Mouse (Mus musculus) midbrain, postnatal 0 days (tissue): ENCODE results near the gene Slc25a21. TPM values are rescaled to one million over a fixed set of nuclear protein-coding genes. Genes with fewer than 3 reads are reported as not detected.

Experiments
- ATAC-seq: fragments of 200-750 bp; cut with Nextera tagmentation; 2 replicates; pipeline ENCODE4 v1.8.0; 2017; ENCODE audit warnings: moderate number of reproducible peaks, mild to moderate bottlenecking, moderate TSS enrichment, moderate library complexity; ENCODE audit not compliant: low FRiP score
- DNase-seq: peaks from one replicate; pipeline ENCODE4 v3.0.0-alpha.2; 2015; ENCODE audit warnings: low spot score
- H3K27ac ChIP-seq: fragments of 300-500 bp; sonication (generic); 2 replicates; pipeline ENCODE4 v1.5.1; 2014; ENCODE audit warnings: low read depth, mild to moderate bottlenecking, low read length, mixed read lengths
- H3K27me3 ChIP-seq: fragments of 300-500 bp; sonication (generic); 2 replicates; pipeline ENCODE4 v1.6.1; 2014; ENCODE audit warnings: low read length, control low read depth, mixed read lengths; ENCODE audit not compliant: insufficient read depth
- H3K36me3 ChIP-seq: fragments of 300-500 bp; sonication (generic); 2 replicates; pipeline ENCODE4 v1.6.1; 2014; ENCODE audit warnings: low read length, control low read depth, mixed read lengths; ENCODE audit not compliant: insufficient read depth
- H3K4me1 ChIP-seq: fragments of 300-500 bp; sonication (generic); 2 replicates; pipeline ENCODE4 v1.6.1; 2014; ENCODE audit warnings: mild to moderate bottlenecking, control low read depth, antibody characterized with exemption, low read length, mixed read lengths; ENCODE audit not compliant: insufficient read depth
- H3K4me2 ChIP-seq: fragments of 300-500 bp; sonication (generic); 2 replicates; pipeline ENCODE4 v1.6.1; 2014; ENCODE audit warnings: low read depth, mild to moderate bottlenecking, low read length, mixed read lengths; ENCODE audit not compliant: poor library complexity, severe bottlenecking
- H3K4me3 ChIP-seq: fragments of 300-500 bp; sonication (generic); 2 replicates; pipeline ENCODE4 v1.5.1; 2014; ENCODE audit warnings: low read depth, mild to moderate bottlenecking, low read length, moderate library complexity
- H3K9ac ChIP-seq: fragments of 300-500 bp; sonication (generic); replicated peaks from 2 replicates; pipeline ENCODE4 v1.6.1; 2014; ENCODE audit warnings: mild to moderate bottlenecking, low read length, moderate library complexity, mixed read lengths; ENCODE audit not compliant: poor library complexity, severe bottlenecking
- H3K9me3 ChIP-seq: fragments of 300-500 bp; sonication (generic); 2 replicates; pipeline ENCODE4 v1.6.1; 2016; ENCODE audit warnings: low read length, control low read depth
- CTCF ChIP-seq: IDR thresholded peaks from 2 replicates; pipeline ENCODE4 v1.5.1; 2016; ENCODE audit warnings: antibody characterized with exemption, mild to moderate bottlenecking
- WGBS: fragments of 180-500 bp; shearing (Covaris S2); extraction: QIAGEN DNeasy Blood & Tissue Kit; methylation state at CpG from one replicate; pipeline ENCODE4 v1.1.7; 2014; 5-methylcytosine and 5-hydroxymethylcytosine counted together
- polyA plus RNA-seq: library from polyadenylated mRNA; unstranded; fragments of >200 nt; fragmentation: Nextera tagmentation; extraction: Ambion mirVana; gene quantifications from 2 replicates; pipeline ENCODE4 v1.2.1, GENCODE M21; 2015
- total RNA-seq: library from RNA; depleted of rRNA; stranded (reverse); fragments of >200 nt; gene quantifications from 2 replicates; pipeline ENCODE4 v1.2.3, GENCODE M21; 2014

Gene Slc25a21
- total and polyA plus RNA-seq, 2 experiments from 2014 or later: 0.11 TPM; not detected in 1

DNA sequence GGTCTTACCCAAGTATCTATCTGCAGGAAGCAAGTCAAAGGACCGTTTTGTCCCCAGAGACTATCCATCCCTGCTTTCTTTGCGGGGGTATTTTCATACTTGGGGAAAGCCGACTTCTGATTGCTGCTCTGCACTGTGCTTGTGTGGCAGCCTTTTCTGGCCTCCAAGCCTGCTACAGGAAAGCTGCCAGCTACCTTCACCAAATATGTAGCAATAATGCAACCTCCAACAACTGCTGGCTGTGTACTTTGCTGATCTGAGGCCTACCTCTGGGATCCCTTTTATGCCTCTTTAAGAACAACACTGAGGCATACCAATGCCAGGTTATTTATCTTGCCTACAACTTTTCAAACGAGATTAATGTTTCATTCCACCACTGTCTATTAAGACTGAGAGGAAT lies 408.0 kb downstream of the Slc25a21 start:
- TF ChIP-seq CTCF: no peak
- Histone ChIP-seq H3K4me3 (no peak overlapping the region), H3K4me1 (no peaks in the 10 kb centered on the region), H3K36me3 (no peaks in the 10 kb centered on the region), H3K9me3 (no peaks in the 10 kb centered on the region), H3K9ac (no peak overlapping the region), H3K27me3 (no peaks in the 10 kb centered on the region), H3K27ac (no peak overlapping the region), H3K4me2 (no peak overlapping the region)
- no peak for ATAC-seq
- 77% methylated on average over 4 of the region's 4 CpGs for WGBS
- DNase-seq: no peak

DNA sequence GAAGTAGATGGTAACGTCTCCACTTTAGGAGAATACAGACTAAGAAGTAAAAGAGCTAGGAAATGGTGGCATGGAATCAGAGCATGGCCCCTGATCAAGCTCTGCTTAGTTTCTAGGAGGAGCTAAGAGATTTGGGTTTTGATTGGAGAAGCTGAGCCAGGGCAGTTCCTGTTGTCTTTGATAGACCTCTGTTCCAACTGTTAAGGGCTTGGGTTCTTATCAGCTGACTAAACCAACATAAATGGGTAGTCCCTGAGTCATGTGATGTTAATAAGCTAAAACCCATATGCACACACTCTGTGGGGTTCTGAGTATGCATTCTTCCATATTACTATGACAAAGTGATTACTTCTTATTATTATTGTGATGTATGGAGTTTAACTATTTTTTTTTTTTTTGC lies 412.0 kb downstream of the Slc25a21 start:
- WGBS: 80% methylated on average over 1 of the region's 1 CpGs
- DNase-seq (no peak), ATAC-seq (no peak)
- no peak overlapping the region for H3K4me3 ChIP-seq
- H3K36me3 ChIP-seq: no peaks in the 10 kb centered on the region
- no peak overlapping the region for H3K4me2 ChIP-seq
- H3K27me3 ChIP-seq: no peaks in the 10 kb centered on the region
- no peaks in the 10 kb centered on the region for H3K9me3 ChIP-seq
- no peak overlapping the region for H3K9ac ChIP-seq
- H3K4me1 ChIP-seq: no peaks in the 10 kb centered on the region
- H3K27ac ChIP-seq: no peak overlapping the region
- TF ChIP-seq CTCF: no peak

DNA sequence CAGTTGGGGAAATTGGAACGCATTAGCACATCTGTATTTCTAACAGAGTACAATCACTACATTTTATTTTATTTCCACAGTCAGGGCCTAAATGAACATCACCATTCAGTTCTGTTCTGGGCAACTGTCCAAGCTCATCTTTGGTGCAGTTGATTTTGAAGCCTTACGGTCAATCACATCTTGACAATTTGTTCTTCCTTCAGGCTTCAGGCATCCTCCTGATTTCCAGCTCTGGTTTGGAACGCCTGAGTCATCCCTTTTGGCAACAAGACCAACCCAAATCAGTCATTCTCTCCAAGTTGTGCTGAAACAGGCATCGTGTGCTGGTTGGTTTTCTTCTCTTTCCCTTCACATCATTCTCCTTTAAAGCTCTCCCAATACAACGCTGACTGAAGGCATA lies 416.1 kb downstream of the Slc25a21 start:
- Histone ChIP-seq H3K4me2 (no peak overlapping the region), H3K4me3 (no peak overlapping the region), H3K9me3 (no peaks in the 10 kb centered on the region), H3K36me3 (no peaks in the 10 kb centered on the region), H3K9ac (no peak overlapping the region), H3K4me1 (no peaks in the 10 kb centered on the region), H3K27ac (no peak overlapping the region), H3K27me3 (no peaks in the 10 kb centered on the region)
- DNase-seq (peak; percentile 9), ATAC-seq (no peak)
- 78% methylated on average over 5 of the region's 5 CpGs for WGBS
- TF ChIP-seq CTCF: no peak

DNA sequence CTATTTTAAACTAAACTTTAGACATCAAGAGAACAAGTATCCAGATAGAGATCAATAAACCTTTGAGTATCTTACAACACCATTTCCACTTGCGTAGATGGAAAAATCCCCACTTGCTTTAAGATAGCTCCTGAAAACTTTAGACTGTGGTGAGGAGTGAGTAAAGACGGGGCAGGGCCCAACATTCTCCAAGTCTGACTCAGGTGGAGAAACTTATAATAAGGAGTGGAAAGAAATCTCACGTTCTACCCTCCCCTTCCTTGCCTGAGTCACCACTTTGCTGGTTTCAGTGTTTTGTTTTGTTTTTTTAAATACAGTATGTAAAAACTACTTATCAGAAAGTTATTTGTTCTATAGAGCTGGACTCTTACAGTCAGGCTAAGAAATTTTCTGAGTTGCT lies 417.7 kb downstream of the Slc25a21 start:
- DNase-seq (no peak), ATAC-seq (no peak)
- no peak for TF ChIP-seq CTCF
- H3K9ac ChIP-seq: no peak overlapping the region
- H3K27me3 ChIP-seq: no peaks in the 10 kb centered on the region
- 88% methylated on average over 3 of the region's 3 CpGs for WGBS
- H3K4me3 ChIP-seq: no peak overlapping the region
- no peak overlapping the region for H3K27ac ChIP-seq
- no peaks in the 10 kb centered on the region for H3K9me3 ChIP-seq
- H3K4me1 ChIP-seq: no peaks in the 10 kb centered on the region
- no peaks in the 10 kb centered on the region for H3K36me3 ChIP-seq
- no peak overlapping the region for H3K4me2 ChIP-seq

DNA sequence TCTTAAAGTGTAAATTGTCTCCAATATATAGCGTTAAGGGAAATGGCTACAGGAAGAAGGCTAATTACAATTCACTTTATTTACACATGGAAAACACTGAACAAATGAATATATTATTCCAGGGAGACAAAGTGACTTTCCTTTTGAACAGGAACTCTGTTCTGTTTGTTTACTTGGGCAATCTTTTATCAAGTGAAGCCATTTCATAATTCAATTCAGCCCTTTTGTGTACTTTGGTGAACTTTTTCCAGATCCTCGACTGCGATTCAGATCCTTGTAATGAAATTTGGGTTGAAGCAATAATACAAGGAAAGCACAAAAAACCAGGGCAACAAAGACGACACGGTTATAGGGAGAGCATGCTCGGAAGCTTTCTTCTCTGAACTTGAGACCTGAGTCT lies 423.3 kb downstream of the Slc25a21 start:
- ATAC-seq (no peak), DNase-seq (no peak)
- no peak for TF ChIP-seq CTCF
- Histone ChIP-seq H3K4me2 (no peak overlapping the region), H3K4me1 (no peaks in the 10 kb centered on the region), H3K27me3 (no peaks in the 10 kb centered on the region), H3K4me3 (no peak overlapping the region), H3K9me3 (no peaks in the 10 kb centered on the region), H3K27ac (no peak overlapping the region), H3K36me3 (no peaks in the 10 kb centered on the region), H3K9ac (no peak overlapping the region)
- WGBS: 53% methylated on average over 6 of the region's 6 CpGs

DNA sequence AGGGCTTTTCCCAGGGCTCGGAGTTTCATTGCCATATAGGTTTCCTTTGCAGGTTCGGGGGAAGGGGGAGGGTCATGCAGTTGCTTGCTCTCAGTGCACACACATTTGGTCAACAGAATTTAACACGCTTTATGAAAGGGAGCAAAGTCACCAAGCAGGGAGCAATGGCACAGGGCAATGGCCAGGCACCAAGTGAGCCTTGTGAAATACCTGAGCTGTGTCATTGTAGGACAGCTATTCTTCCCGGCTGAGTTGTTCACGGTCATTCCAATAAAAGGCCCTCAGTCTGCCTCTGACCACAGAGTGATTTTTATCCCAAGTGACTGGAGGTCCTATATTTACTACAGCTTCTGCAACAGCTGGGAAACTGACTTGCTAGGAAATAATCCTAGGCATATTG lies 427.9 kb downstream of the Slc25a21 start:
- H3K9me3 ChIP-seq: no peaks in the 10 kb centered on the region
- H3K27ac ChIP-seq: no peak overlapping the region
- no peak overlapping the region for H3K4me3 ChIP-seq
- no peak overlapping the region for H3K4me2 ChIP-seq
- ATAC-seq (no peak), DNase-seq (no peak)
- no peaks in the 10 kb centered on the region for H3K27me3 ChIP-seq
- no peaks in the 10 kb centered on the region for H3K36me3 ChIP-seq
- TF ChIP-seq CTCF: no peak
- H3K4me1 ChIP-seq: no peaks in the 10 kb centered on the region
- no peak overlapping the region for H3K9ac ChIP-seq
- WGBS: 87% methylated on average over 5 of the region's 5 CpGs

DNA sequence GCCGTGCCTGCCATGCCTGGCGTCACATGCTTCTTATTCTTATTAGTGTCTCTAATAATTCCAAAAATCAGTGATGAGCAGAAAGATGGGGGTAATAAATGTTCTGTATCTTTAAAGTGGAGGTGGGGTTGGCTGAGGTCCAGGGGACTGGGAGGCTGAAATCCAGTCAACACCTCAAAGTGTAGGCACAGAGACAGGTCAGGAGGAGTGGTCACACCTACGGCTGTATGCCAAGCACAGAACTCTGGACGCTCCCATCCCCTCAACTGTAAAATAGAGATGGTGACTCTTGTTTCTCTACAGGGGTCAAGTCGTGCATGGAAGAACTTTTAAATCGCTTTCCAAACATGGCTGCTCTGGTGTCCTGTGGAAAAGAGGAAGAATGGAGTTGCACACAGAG lies 429.8 kb downstream of the Slc25a21 start:
- no peak for ATAC-seq
- Histone ChIP-seq H3K4me2 (no peak overlapping the region), H3K4me1 (no peaks in the 10 kb centered on the region), H3K36me3 (no peaks in the 10 kb centered on the region), H3K4me3 (no peak overlapping the region), H3K27ac (no peak overlapping the region), H3K9ac (no peak overlapping the region), H3K9me3 (no peaks in the 10 kb centered on the region), H3K27me3 (no peaks in the 10 kb centered on the region)
- no peak for DNase-seq
- no peak for TF ChIP-seq CTCF
- 84% methylated on average over 6 of the region's 6 CpGs for WGBS
